Mouse (Mus musculus) neural tube, embryonic 13.5 days (tissue): Measurements from ENCODE around the gene Pxdn. TPM values are rescaled to one million over a fixed set of nuclear protein-coding genes. Genes with fewer than 3 reads are reported as not detected.

Experiments
- ATAC-seq: fragments of 200-750 bp; cut with Nextera tagmentation; 2 replicates; pipeline ENCODE4 v1.8.0; 2017; ENCODE audit warnings: low read depth, mild to moderate bottlenecking, moderate TSS enrichment, moderate library complexity
- H3K27ac ChIP-seq: fragments of 300-500 bp; sonication (generic); replicated peaks from 2 replicates; pipeline ENCODE4 v1.5.1; 2015; ENCODE audit warnings: moderate library complexity, mild to moderate bottlenecking, inconsistent platforms
- H3K27me3 ChIP-seq: fragments of 300-500 bp; sonication (generic); 2 replicates; pipeline ENCODE4 v1.6.1; 2015; ENCODE audit warnings: mild to moderate bottlenecking, inconsistent platforms
- H3K36me3 ChIP-seq: fragments of 300-500 bp; sonication (generic); 2 replicates; pipeline ENCODE4 v1.6.1; 2015; ENCODE audit warnings: mild to moderate bottlenecking, inconsistent platforms
- H3K4me1 ChIP-seq: fragments of 300-500 bp; sonication (generic); replicated peaks from 2 replicates; pipeline ENCODE4 v1.6.1; 2015; ENCODE audit warnings: inconsistent platforms
- H3K4me2 ChIP-seq: fragments of 300-500 bp; sonication (generic); 2 replicates; pipeline ENCODE4 v1.6.1; 2015; ENCODE audit warnings: inconsistent platforms, mild to moderate bottlenecking, moderate library complexity
- H3K4me3 ChIP-seq: fragments of 300-500 bp; sonication (generic); 2 replicates; pipeline ENCODE4 v1.5.1; 2015; ENCODE audit warnings: mild to moderate bottlenecking, inconsistent platforms
- H3K9ac ChIP-seq: fragments of 300-500 bp; sonication (generic); 2 replicates; pipeline ENCODE4 v1.6.1; 2015; ENCODE audit warnings: moderate library complexity, mild to moderate bottlenecking, inconsistent platforms
- H3K9me3 ChIP-seq: fragments of 300-500 bp; sonication (generic); 2 replicates; pipeline ENCODE4 v1.6.1; 2016; ENCODE audit warnings: inconsistent platforms
- WGBS: fragments of 180-500 bp; shearing (Covaris S2); methylation state at CpG from one replicate; pipeline ENCODE4 v1.1.7; 2015; 5-methylcytosine and 5-hydroxymethylcytosine counted together
- polyA plus RNA-seq: library from polyadenylated mRNA; unstranded; fragments of >200 nt; fragmentation: Nextera tagmentation; extraction: Ambion mirVana; gene quantifications from 2 replicates; pipeline ENCODE4 v1.2.1, GENCODE M21; 2015

Gene Pxdn
- polyA plus RNA-seq, 1 experiment from 2014 or later: 48.8 TPM

DNA sequence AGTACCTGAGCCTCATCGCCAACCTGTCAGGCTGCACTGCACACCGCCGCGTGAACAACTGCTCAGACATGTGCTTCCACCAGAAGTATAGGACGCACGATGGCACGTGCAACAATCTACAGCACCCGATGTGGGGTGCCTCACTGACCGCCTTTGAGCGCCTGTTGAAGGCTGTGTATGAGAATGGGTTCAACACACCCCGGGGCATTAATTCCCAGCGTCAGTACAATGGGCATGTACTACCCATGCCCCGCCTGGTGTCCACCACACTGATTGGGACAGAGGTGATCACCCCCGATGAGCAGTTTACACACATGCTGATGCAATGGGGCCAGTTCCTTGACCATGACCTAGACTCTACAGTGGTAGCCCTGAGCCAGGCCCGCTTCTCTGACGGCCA, 64.5 kb downstream of the Pxdn start:
- no peaks in the 10 kb centered on the region for H3K27me3 ChIP-seq
- ATAC-seq: no peak
- H3K4me3 ChIP-seq: no peak overlapping the region

DNA sequence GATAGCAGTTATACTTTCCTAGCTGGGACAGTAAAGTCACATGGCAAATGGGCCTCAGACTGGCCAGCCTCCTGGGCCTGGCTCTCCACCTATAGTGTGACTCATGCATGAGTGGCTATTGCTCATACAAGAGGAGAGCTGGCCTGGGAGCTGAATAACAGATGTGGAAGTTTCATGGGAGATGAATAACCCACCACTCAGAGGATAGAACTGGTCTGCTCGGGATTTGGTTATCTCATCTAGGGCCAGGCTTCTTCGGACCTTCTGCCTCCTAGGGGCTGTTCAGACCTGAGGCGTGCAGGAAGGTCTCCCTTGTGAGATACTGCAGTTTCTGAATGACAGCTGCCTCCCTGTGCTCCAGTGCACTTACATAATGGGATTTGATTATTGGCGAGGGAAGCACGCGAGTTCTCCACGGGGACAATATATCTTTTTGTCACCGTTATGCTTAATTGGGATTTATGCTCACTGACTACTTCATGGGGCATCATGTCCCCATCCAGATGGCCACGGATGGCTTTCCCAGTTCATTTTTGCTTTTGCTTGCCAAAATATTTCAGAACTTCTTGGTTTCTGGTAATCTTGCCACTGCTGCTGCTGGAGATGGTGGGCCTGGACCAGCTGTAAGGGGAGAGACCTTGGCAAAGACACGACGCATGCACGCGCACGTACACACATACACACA, 66.4 kb downstream of the Pxdn start:
- Histone ChIP-seq H3K9ac (no peak overlapping the region), H3K4me1 (peaks cover 20% of the 10 kb centered on the region), H3K36me3 (peaks cover 91% of the 10 kb centered on the region), H3K4me3 (no peak overlapping the region), H3K4me2 (no peak overlapping the region), H3K9me3 (no peaks in the 10 kb centered on the region), H3K27me3 (no peaks in the 10 kb centered on the region), H3K27ac (peak overlapping the region; percentile 79)
- ATAC-seq: peak; percentile 67
- WGBS: 45% methylated on average over 14 of the region's 14 CpGs

More for the DNA sequence above, 64.5 kb downstream of the Pxdn start:
- 95% methylated on average over 16 of the region's 16 CpGs for WGBS
- H3K36me3 ChIP-seq: peaks cover 93% of the 10 kb centered on the region
- H3K9ac ChIP-seq: no peak overlapping the region
- H3K4me2 ChIP-seq: no peak overlapping the region
- peaks cover 20% of the 10 kb centered on the region for H3K4me1 ChIP-seq
- no peaks in the 10 kb centered on the region for H3K9me3 ChIP-seq
- H3K27ac ChIP-seq: no peak overlapping the region

- H3K4me3 ChIP-seq: no peak overlapping the region
- H3K9me3 ChIP-seq: no peaks in the 10 kb centered on the region
- peak overlapping the region; percentile 79 for H3K27ac ChIP-seq
- H3K4me2 ChIP-seq: no peak overlapping the region
- no peaks in the 10 kb centered on the region for H3K27me3 ChIP-seq
- H3K36me3 ChIP-seq: peaks cover 91% of the 10 kb centered on the region
- H3K4me1 ChIP-seq: peaks cover 20% of the 10 kb centered on the region
- H3K9ac ChIP-seq: no peak overlapping the region
- peak; percentile 44 for ATAC-seq
- 45% methylated on average over 5 of the region's 5 CpGs for WGBS
Measured at GRCm38 (mm10) chr12:30004365-30004723, 66.9 kb downstream of the Pxdn start.

GRCm38 (mm10) chr12:30006586-30006985, 69.2 kb downstream of the Pxdn start:
- Histone ChIP-seq H3K27me3 (no peaks in the 10 kb centered on the region), H3K9me3 (no peaks in the 10 kb centered on the region), H3K36me3 (peaks cover 88% of the 10 kb centered on the region), H3K4me3 (no peak overlapping the region), H3K9ac (no peak overlapping the region), H3K4me1 (peaks cover 20% of the 10 kb centered on the region), H3K4me2 (no peak overlapping the region), H3K27ac (no peak overlapping the region)
- no peak for ATAC-seq
- WGBS: 87% methylated on average over 9 of the region's 9 CpGs

- no peaks in the 10 kb centered on the region for H3K27me3 ChIP-seq
- no peak overlapping the region for H3K4me2 ChIP-seq
- H3K4me3 ChIP-seq: no peak overlapping the region
- no peak overlapping the region for H3K9ac ChIP-seq
- peaks cover 88% of the 10 kb centered on the region for H3K36me3 ChIP-seq
- no peak for ATAC-seq
- no peaks in the 10 kb centered on the region for H3K9me3 ChIP-seq
- H3K4me1 ChIP-seq: peaks cover 13% of the 10 kb centered on the region
- 88% methylated on average over 5 of the region's 5 CpGs for WGBS
- H3K27ac ChIP-seq: no peak overlapping the region
Measured at GRCm38 (mm10) chr12:30008741-30009140, 71.3 kb downstream of the Pxdn start.

- peaks cover 81% of the 10 kb centered on the region for H3K36me3 ChIP-seq
- no peaks in the 10 kb centered on the region for H3K27me3 ChIP-seq
- H3K4me2 ChIP-seq: no peak overlapping the region
- H3K27ac ChIP-seq: no peak overlapping the region
- H3K4me3 ChIP-seq: no peak overlapping the region
- no peaks in the 10 kb centered on the region for H3K9me3 ChIP-seq
- 93% methylated on average over 9 of the region's 9 CpGs for WGBS
- H3K4me1 ChIP-seq: peaks cover 11% of the 10 kb centered on the region; the same call in 1 of the 2 replicates
- ATAC-seq: no peak
- no peak overlapping the region for H3K9ac ChIP-seq
Measured at GRCm38 (mm10) chr12:30015501-30015900, 78.1 kb downstream of the Pxdn start.

- H3K4me2 ChIP-seq: no peak overlapping the region
- peaks cover 11% of the 10 kb centered on the region; the same call in 1 of the 2 replicates for H3K4me1 ChIP-seq
- peaks cover 65% of the 10 kb centered on the region for H3K36me3 ChIP-seq
- WGBS: 81% methylated on average over 3 of the region's 3 CpGs
- ATAC-seq: no peak
- no peak overlapping the region for H3K27ac ChIP-seq
- no peaks in the 10 kb centered on the region for H3K27me3 ChIP-seq
- no peak overlapping the region for H3K9ac ChIP-seq
- no peak overlapping the region for H3K4me3 ChIP-seq
- no peaks in the 10 kb centered on the region for H3K9me3 ChIP-seq
Measured at GRCm38 (mm10) chr12:30017131-30017530, 79.7 kb downstream of the Pxdn start.

GRCm38 (mm10) chr12:30020447-30020846, 83.0 kb downstream of the Pxdn start:
- Histone ChIP-seq H3K9me3 (no peaks in the 10 kb centered on the region), H3K4me1 (peaks cover 11% of the 10 kb centered on the region; the same call in 1 of the 2 replicates), H3K27ac (no peak overlapping the region)

DNA sequence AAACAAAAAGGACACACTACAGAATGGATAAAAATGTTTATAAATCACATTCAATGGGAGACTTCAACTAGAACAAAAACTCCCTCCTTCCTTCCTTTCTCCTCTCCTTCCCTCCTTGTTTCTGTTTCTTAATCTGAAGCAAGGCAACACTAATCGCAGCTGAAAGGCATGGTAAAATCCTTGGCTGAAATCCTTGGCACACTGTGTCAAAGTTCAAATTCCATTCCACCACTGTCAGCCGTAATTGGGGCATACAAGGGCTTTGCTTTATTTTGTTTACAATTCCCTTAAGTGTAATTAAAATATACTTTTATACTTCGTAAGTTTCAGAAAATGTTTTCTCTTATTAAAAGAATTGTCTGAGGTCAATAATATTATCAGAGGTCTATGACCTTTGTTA, 86.1 kb downstream of the Pxdn start:
- no peak overlapping the region for H3K9ac ChIP-seq
- H3K27me3 ChIP-seq: no peaks in the 10 kb centered on the region
- no peak overlapping the region for H3K4me2 ChIP-seq
- H3K4me3 ChIP-seq: no peak overlapping the region
- no peaks in the 10 kb centered on the region; the same call in 1 of the 2 replicates for H3K4me1 ChIP-seq
- no peak overlapping the region for H3K27ac ChIP-seq
- 39% methylated on average over 3 of the region's 3 CpGs for WGBS
- no peak for ATAC-seq
- H3K36me3 ChIP-seq: peaks cover 17% of the 10 kb centered on the region; the same call in 1 of the 2 replicates
- H3K9me3 ChIP-seq: no peaks in the 10 kb centered on the region

More at GRCm38 (mm10) chr12:30020447-30020846, 83.0 kb downstream of the Pxdn start:
- no peak for ATAC-seq
- Histone ChIP-seq H3K36me3 (peaks cover 41% of the 10 kb centered on the region), H3K4me2 (no peak overlapping the region), H3K4me3 (no peak overlapping the region), H3K9ac (no peak overlapping the region), H3K27me3 (no peaks in the 10 kb centered on the region)

DNA sequence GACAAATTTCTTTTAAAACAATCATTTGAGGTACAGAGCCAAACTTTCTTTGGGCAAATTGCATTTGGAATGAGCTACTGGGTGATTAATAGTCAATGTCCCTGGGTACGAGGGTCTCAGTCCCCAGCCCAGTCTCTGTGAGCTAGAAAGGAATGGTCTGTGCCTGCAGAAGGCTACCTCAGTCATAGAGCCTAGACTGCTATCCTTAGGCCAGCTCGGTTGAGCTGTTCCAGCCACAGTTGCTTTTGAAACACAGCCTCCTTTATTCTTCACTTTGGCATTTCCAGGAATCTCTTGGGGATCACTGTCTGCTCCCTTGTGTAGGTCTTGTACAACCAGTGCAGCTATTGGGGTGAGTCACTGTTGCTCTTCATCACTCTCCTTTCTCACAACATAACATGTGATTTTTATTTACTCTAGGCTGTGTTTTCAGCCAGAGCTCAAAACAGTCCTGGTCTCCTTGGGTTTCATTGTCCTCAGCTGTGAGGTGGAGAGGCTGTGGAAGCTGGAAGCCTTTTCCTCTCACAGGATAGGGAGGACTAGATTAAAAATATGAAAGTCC, 86.9 kb downstream of the Pxdn start:
- H3K27ac ChIP-seq: no peak overlapping the region
- WGBS: 51% methylated on average over 2 of the region's 2 CpGs
- H3K27me3 ChIP-seq: no peaks in the 10 kb centered on the region
- no peaks in the 10 kb centered on the region for H3K4me1 ChIP-seq
- H3K4me3 ChIP-seq: no peak overlapping the region
- peaks cover 13% of the 10 kb centered on the region; the same call in 1 of the 2 replicates for H3K36me3 ChIP-seq
- no peak overlapping the region for H3K9ac ChIP-seq
- no peak overlapping the region for H3K4me2 ChIP-seq
- ATAC-seq: no peak
- H3K9me3 ChIP-seq: no peaks in the 10 kb centered on the region

DNA sequence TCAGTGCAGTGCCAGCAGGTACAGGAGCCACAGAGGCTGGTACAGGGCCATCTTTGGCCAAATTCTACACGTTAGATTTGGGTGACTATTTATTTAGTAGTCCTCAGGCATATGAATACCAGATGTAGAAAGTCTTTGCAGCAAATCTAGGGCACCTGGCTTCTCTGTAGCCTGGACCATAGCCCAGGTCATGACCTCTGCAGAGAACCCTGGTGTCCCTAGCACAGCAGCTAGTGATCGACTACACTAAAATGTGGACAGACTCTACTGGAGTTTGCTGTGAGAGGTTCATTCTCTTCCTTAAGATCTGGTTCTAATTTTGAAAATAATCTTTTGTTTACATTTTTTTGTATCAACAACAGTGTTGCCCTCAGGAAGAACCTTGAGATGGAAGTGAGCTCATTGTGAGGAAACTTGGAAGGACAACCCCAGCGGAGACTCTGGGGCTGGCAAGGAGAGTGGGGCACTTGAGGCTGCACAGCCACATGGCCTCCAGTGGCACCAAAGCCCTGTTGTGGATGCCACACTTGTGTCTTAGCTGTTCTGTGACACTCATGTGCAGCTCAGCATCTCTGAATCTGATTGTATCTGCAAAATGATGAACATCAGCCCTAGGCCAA, 90.4 kb downstream of the Pxdn start:
- 0 out of 2 replicates have a peak, but pooled peaks cover 2% of the 10 kb centered on the region for H3K36me3 ChIP-seq
- no peak overlapping the region for H3K4me3 ChIP-seq
- WGBS: 82% methylated on average over 3 of the region's 3 CpGs
- H3K9ac ChIP-seq: no peak overlapping the region
- no peak overlapping the region for H3K27ac ChIP-seq
- ATAC-seq: no peak
- H3K4me1 ChIP-seq: no peaks in the 10 kb centered on the region
- no peaks in the 10 kb centered on the region for H3K9me3 ChIP-seq
- H3K4me2 ChIP-seq: no peak overlapping the region
- no peaks in the 10 kb centered on the region for H3K27me3 ChIP-seq

- ATAC-seq: no peak
- Histone ChIP-seq H3K36me3 (no peaks in the 10 kb centered on the region), H3K27ac (no peak overlapping the region), H3K4me3 (no peak overlapping the region), H3K4me2 (no peak overlapping the region), H3K27me3 (no peaks in the 10 kb centered on the region), H3K9ac (no peak overlapping the region), H3K4me1 (no peaks in the 10 kb centered on the region), H3K9me3 (no peaks in the 10 kb centered on the region)
- 97% methylated on average over 1 of the region's 1 CpGs for WGBS
Measured at GRCm38 (mm10) chr12:30029111-30029510, 91.7 kb downstream of the Pxdn start.
